Mouse (Mus musculus) monocyte, adult 2 months (primary cell): ENCODE data around the gene Tns4.

Experiments
- DNase-seq, 2 experiments: peaks; one replicate each; pipeline ENCODE4 v3.0.0; 2022; ENCODE audit warnings: low spot score in 2 of 2, low read depth in 1 of 2

The Tns4 gene

GRCm38 (mm10) chr11:99023094-99023493 lies 66.0 kb downstream of the Tns4 start:
- no peak for DNase-seq

GRCm38 (mm10) chr11:99022384-99022933 lies 66.6 kb downstream of the Tns4 start:
- DNase-seq, result no peak

- no peak for DNase-seq
Observed at GRCm38 (mm10) chr11:99019844-99020243, 69.3 kb downstream of the Tns4 start.
